Mouse (Mus musculus) lung, adult 18-20 months (tissue): ENCODE measurements around the gene Pde4b.

Source experiments
- DNase-seq, 2 experiments: peaks; one replicate each; pipeline ENCODE4 v3.0.0; 2022; ENCODE audit warnings: mixed read lengths in 2 of 2

The Pde4b gene

GRCm38 (mm10) chr4:102510939-102511391 lies 423.6 kb downstream of the Pde4b start:
- DNase-seq: peak; percentile 81 to 88

GRCm38 (mm10) chr4:102511511-102511910 lies 424.2 kb downstream of the Pde4b start:
- DNase-seq: peak; percentile 45 to 59

GRCm38 (mm10) chr4:102512940-102513339 lies 425.6 kb downstream of the Pde4b start:
- no peak for DNase-seq

GRCm38 (mm10) chr4:102513514-102513913 lies 426.2 kb downstream of the Pde4b start:
- DNase-seq: no peak

- no peak for DNase-seq
Measured at GRCm38 (mm10) chr4:102514972-102515835, 427.9 kb downstream of the Pde4b start.

GRCm38 (mm10) chr4:102516395-102516794 lies 429.1 kb downstream of the Pde4b start:
- DNase-seq: no peak

GRCm38 (mm10) chr4:102516982-102517630 lies 429.8 kb downstream of the Pde4b start:
- peak; percentile 69 to 76 for DNase-seq

GRCm38 (mm10) chr4:102517653-102518052 lies 430.3 kb downstream of the Pde4b start:
- DNase-seq: no peak

- no peak for DNase-seq
Measured at GRCm38 (mm10) chr4:102518341-102518740, 431.0 kb downstream of the Pde4b start.

GRCm38 (mm10) chr4:102520669-102521261 lies 433.4 kb downstream of the Pde4b start:
- no peak for DNase-seq

GRCm38 (mm10) chr4:102521434-102521833 lies 434.1 kb downstream of the Pde4b start:
- DNase-seq: no peak

- no peak for DNase-seq
Measured at GRCm38 (mm10) chr4:102527361-102527760, 440.0 kb downstream of the Pde4b start.

- DNase-seq: no peak
Measured at GRCm38 (mm10) chr4:102530797-102531196, 443.5 kb downstream of the Pde4b start.

- no peak for DNase-seq
Measured at GRCm38 (mm10) chr4:102531729-102532128, 444.4 kb downstream of the Pde4b start.

- DNase-seq: peak; percentile 56 to 62
Measured at GRCm38 (mm10) chr4:102533183-102534048, 446.1 kb downstream of the Pde4b start.

GRCm38 (mm10) chr4:102534049-102534730 lies 446.8 kb downstream of the Pde4b start:
- DNase-seq: no peak

GRCm38 (mm10) chr4:102535886-102536285 lies 448.5 kb downstream of the Pde4b start:
- no peak for DNase-seq

GRCm38 (mm10) chr4:102538266-102538665 lies 450.9 kb downstream of the Pde4b start:
- no peak for DNase-seq

- DNase-seq: no peak
Measured at GRCm38 (mm10) chr4:102538793-102539192, 451.4 kb downstream of the Pde4b start.

- no peak for DNase-seq
Measured at GRCm38 (mm10) chr4:102539598-102540180, 452.3 kb downstream of the Pde4b start.

GRCm38 (mm10) chr4:102542976-102543375 lies 455.6 kb downstream of the Pde4b start:
- no peak for DNase-seq

GRCm38 (mm10) chr4:102545226-102545625 lies 457.9 kb downstream of the Pde4b start:
- no peak for DNase-seq
